Mouse (Mus musculus): Measurements from ENCODE around the gene Glb1l. TPM values are rescaled to one million over a fixed set of nuclear protein-coding genes. Genes with fewer than 3 reads are reported as not detected.
A peak's percentile ranks its signal among the peaks of the same experiment; 100 is the strongest.

Gene Glb1l
- polyA plus RNA-seq, 1 experiment from 2014 or later = 22.0 TPM

DNA sequence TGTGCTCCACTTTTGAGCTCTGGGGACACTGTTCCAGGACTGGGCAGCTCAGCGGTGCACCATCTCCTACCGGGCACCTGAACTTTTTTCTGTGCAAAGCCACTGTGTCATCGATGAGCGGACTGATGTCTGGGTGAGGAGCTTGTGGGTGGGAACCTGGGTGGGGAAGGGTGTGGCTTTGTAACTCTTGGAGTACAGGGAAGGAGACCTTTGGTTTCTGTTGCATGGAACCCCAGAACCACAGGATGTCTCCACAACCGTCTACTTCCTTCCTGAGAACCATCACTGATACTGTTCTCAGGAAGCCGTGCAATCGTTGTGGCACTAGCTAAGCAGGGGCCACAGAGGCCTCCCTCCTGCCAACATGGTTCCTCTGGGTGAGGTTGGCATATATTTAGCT lies 2.5 kb upstream of the Glb1l start:
- H3K27me3 ChIP-seq (replicated peaks; ENCODE audit: control insufficient read depth, insufficient read depth, low read length) = 0 out of 2 replicates have a peak, but pooled peaks cover 4% of the 10 kb centered on the region
- peaks cover 7% of the 10 kb centered on the region for H3K36me3 ChIP-seq (ENCODE audit: control insufficient read depth, insufficient read depth)
- no peaks in the 10 kb centered on the region for H3K9me3 ChIP-seq (ENCODE audit: control insufficient read depth, low read length)
- WGBS = 94% methylated on average over 7 of the region's 7 CpGs
- no peak overlapping the region for H3K27ac ChIP-seq (ENCODE audit: low read length)
- H3K4me1 ChIP-seq (replicated peaks; ENCODE audit: control insufficient read depth, insufficient read depth, low read length) = peaks cover 34% of the 10 kb centered on the region
- no peak overlapping the region for H3K9ac ChIP-seq (replicated peaks; ENCODE audit: low read depth, low read length)
- no peak for ATAC-seq
- H3K4me2 ChIP-seq (ENCODE audit: low read length) = no peak overlapping the region
- H3K4me3 ChIP-seq (replicated peaks; ENCODE audit: low read length) = no peak overlapping the region

GRCm38 (mm10) chr1:75212542-75212941 lies 1.9 kb upstream of the Glb1l start:
- peaks cover 31% of the 10 kb centered on the region for H3K4me1 ChIP-seq (replicated peaks; ENCODE audit: control insufficient read depth, insufficient read depth, low read length)
- ATAC-seq = no peak
- 89% methylated on average over 4 of the region's 4 CpGs for WGBS

DNA sequence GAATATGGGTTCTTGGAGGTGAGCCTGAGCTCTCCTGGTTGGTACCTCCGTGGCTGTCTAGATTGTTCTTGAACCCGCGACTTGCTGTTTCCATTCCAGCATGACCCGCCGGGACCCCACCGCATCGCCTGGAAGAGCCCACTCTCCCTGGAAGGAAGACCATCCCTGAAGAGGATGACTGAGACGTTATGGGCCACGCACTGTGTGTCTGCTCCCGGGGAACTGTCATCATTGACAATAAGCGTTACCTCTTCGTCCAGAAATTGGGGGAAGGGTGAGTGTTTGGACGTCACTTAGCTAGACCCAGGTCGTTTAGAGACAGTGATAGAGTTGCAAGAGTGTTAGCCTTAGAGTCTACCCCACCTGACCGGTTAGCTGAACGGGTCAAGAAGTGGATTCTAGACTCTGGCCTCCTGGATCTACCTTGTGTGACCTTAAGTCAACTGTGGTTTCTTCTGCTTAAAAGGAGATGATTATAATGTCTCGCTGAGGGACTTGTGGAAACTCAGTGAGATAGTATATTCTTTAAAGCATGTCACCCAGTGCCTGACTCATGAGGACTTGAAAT lies 612 bp upstream of the Glb1l start:
- Histone ChIP-seq H3K36me3 (ENCODE audit: control insufficient read depth, insufficient read depth) (peaks cover 7% of the 10 kb centered on the region), H3K9ac (replicated peaks; ENCODE audit: low read depth, low read length) (peak overlapping the region; percentile 92), H3K4me3 (replicated peaks; ENCODE audit: low read length) (peak overlapping the region; percentile 96), H3K27me3 (replicated peaks; ENCODE audit: control insufficient read depth, insufficient read depth, low read length) (0 out of 2 replicates have a peak, but pooled peaks cover 4% of the 10 kb centered on the region), H3K9me3 (ENCODE audit: control insufficient read depth, low read length) (no peaks in the 10 kb centered on the region), H3K27ac (ENCODE audit: low read length) (no peak overlapping the region), H3K4me2 (ENCODE audit: low read length) (peak overlapping the region; percentile 73), H3K4me1 (replicated peaks; ENCODE audit: control insufficient read depth, insufficient read depth, low read length) (peaks cover 31% of the 10 kb centered on the region)
- ATAC-seq = peak; percentile 16
- 13% methylated on average over 17 of the region's 17 CpGs for WGBS

More at GRCm38 (mm10) chr1:75212542-75212941, 1.9 kb upstream of the Glb1l start:
- Histone ChIP-seq H3K4me2 (ENCODE audit: low read length) (no peak overlapping the region), H3K27ac (ENCODE audit: low read length) (no peak overlapping the region), H3K27me3 (replicated peaks; ENCODE audit: control insufficient read depth, insufficient read depth, low read length) (0 out of 2 replicates have a peak, but pooled peaks cover 4% of the 10 kb centered on the region), H3K9me3 (ENCODE audit: control insufficient read depth, low read length) (no peaks in the 10 kb centered on the region), H3K4me3 (replicated peaks; ENCODE audit: low read length) (no peak overlapping the region), H3K9ac (replicated peaks; ENCODE audit: low read depth, low read length) (no peak overlapping the region), H3K36me3 (ENCODE audit: control insufficient read depth, insufficient read depth) (peaks cover 7% of the 10 kb centered on the region)

GRCm38 (mm10) chr1:75208967-75209678 lies 1.5 kb downstream of the Glb1l start:
- H3K4me3 ChIP-seq (replicated peaks; ENCODE audit: low read length) = peak overlapping the region; percentile 32
- H3K4me1 ChIP-seq (replicated peaks; ENCODE audit: control insufficient read depth, insufficient read depth, low read length) = peaks cover 31% of the 10 kb centered on the region
- H3K36me3 ChIP-seq (ENCODE audit: control insufficient read depth, insufficient read depth) = peaks cover 4% of the 10 kb centered on the region
- H3K9ac ChIP-seq (replicated peaks; ENCODE audit: low read depth, low read length) = peak overlapping the region; percentile 48
- H3K27ac ChIP-seq (ENCODE audit: low read length) = no peak overlapping the region
- no peak for ATAC-seq
- 0 out of 2 replicates have a peak, but pooled peaks cover 4% of the 10 kb centered on the region for H3K27me3 ChIP-seq (replicated peaks; ENCODE audit: control insufficient read depth, insufficient read depth, low read length)
- H3K4me2 ChIP-seq (ENCODE audit: low read length) = peak overlapping the region; percentile 46
- H3K9me3 ChIP-seq (ENCODE audit: control insufficient read depth, low read length) = no peaks in the 10 kb centered on the region
- WGBS = 12% methylated on average over 34 of the region's 34 CpGs

DNA sequence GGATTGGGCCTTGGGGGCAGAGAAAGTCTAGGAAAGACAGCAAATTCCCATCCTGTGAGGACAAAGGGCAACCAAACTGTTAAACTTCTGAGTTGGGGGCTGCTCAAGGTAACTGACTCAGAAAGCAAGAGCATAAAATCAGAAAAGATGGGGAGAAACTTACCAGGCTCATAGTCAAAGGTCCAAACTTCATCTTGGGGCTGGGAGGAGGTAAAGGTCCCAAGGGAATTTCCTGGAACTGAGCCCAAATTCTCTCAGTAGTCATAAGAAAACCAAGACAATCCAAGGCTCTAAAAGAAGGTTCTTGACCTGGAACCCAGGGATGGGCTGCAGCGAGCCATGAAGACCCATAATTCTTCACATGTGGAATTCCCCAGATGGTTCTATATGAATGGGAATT lies 9.4 kb downstream of the Glb1l start:
- no peak overlapping the region for H3K4me3 ChIP-seq (replicated peaks; ENCODE audit: low read length)
- peaks cover 17% of the 10 kb centered on the region for H3K36me3 ChIP-seq (ENCODE audit: control insufficient read depth, insufficient read depth)
- H3K9me3 ChIP-seq (ENCODE audit: control insufficient read depth, low read length) = no peaks in the 10 kb centered on the region
- no peak for ATAC-seq
- no peak overlapping the region for H3K9ac ChIP-seq (replicated peaks; ENCODE audit: low read depth, low read length)
- WGBS = 87% methylated on average over 1 of the region's 1 CpGs
- H3K27ac ChIP-seq (ENCODE audit: low read length) = no peak overlapping the region
- no peak overlapping the region for H3K4me2 ChIP-seq (ENCODE audit: low read length)
- H3K4me1 ChIP-seq (replicated peaks; ENCODE audit: control insufficient read depth, insufficient read depth, low read length) = no peaks in the 10 kb centered on the region
- no peaks in the 10 kb centered on the region for H3K27me3 ChIP-seq (replicated peaks; ENCODE audit: control insufficient read depth, insufficient read depth, low read length)

DNA sequence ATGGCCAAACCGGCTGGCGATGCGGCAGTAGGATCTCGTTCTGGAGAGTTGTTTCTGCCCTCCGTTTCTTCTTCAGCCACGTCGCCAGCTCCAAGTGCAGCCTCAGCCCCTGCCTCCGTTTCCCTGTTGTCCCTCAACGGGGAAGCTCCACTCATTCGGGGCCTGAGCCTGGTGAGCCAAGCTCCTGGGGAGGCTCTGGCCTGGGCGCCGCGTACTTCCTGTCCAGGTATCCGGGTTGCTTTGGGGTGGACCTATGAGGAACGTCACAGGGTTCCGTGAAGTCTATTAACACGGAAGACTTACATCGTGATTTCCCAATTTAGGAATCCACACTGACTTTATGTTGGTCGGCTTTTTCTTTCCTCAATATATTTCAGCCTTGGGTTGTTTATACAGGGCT lies 18.2 kb downstream of the Glb1l start:
- WGBS = under 1% methylated on average over 19 of the region's 19 CpGs
- no peak for ATAC-seq
- peak overlapping the region; percentile 79 for H3K9ac ChIP-seq (replicated peaks; ENCODE audit: low read depth, low read length)

DNA sequence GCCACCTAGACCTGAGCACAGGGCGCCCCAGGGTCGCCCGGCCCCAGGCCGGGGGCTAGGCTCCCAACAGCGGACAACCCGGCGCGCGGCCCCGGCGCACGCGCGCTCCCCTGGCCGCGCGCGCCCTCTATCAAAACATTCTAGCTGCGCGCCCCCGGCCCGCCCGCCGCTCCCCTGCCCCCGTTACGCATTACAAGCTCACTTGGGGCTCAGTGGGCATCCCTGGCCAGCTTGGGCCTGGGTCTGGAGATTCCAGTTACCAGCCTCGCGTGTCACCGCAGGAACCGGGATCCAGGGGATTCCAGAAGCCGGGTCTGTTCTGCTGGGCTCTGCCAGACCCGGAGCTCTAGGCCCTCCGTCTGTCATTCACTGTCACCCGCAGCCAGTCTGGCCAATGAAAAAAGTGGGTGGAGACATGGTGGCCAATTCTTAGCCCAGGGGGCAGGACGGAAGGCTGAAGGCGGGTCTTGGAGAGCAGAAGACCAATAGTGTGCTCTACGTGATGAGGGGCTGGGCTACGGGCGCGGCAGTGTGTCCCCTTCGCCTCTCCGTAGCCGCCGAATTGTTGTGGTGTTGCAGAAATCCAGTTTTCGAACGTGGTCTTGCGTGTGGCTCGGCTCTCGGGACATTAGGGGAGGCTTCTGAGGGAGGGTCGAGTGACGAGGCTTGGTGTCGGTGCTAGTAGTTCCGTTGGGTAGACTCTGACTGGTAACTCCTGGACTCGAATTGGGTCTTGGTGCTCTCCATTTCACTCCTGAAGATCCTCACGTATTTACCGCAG lies 18.8 kb downstream of the Glb1l start, which contains the start of the genes Ankzf1 and Atg9a:
TSS of gene Ankzf1 (plus strand) at position 530 of the 781 bp plus-strand sequence.
TSS of gene Atg9a (minus strand) at position 575 of the 781 bp plus-strand sequence.
- H3K4me2 ChIP-seq (ENCODE audit: low read length) = peak within 1 kb of the TSS; percentile 95
- H3K9ac ChIP-seq (replicated peaks; ENCODE audit: low read depth, low read length) = peak within 1 kb of the TSS; percentile 79
- under 1% methylated on average over 56 of the region's 56 CpGs for WGBS
- no peaks in the 10 kb centered on the region for H3K27me3 ChIP-seq (replicated peaks; ENCODE audit: control insufficient read depth, insufficient read depth, low read length)
- peaks cover 19% of the 10 kb centered on the region for H3K4me1 ChIP-seq (replicated peaks; ENCODE audit: control insufficient read depth, insufficient read depth, low read length)
- peak within 1 kb of the TSS; percentile 87 for H3K27ac ChIP-seq (ENCODE audit: low read length)
- H3K9me3 ChIP-seq (ENCODE audit: control insufficient read depth, low read length) = no peaks in the 10 kb centered on the region
- ATAC-seq = peak; percentile 100
- peak within 1 kb of the TSS; percentile 62 for H3K4me3 ChIP-seq (replicated peaks; ENCODE audit: low read length)
- peaks cover 5% of the 10 kb centered on the region for H3K36me3 ChIP-seq (ENCODE audit: control insufficient read depth, insufficient read depth)

More for the DNA sequence above, 18.2 kb downstream of the Glb1l start:
- Histone ChIP-seq H3K27ac (ENCODE audit: low read length) (peak overlapping the region; percentile 81), H3K4me2 (ENCODE audit: low read length) (peak overlapping the region; percentile 95), H3K9me3 (ENCODE audit: control insufficient read depth, low read length) (no peaks in the 10 kb centered on the region), H3K36me3 (ENCODE audit: control insufficient read depth, insufficient read depth) (peaks cover 7% of the 10 kb centered on the region), H3K27me3 (replicated peaks; ENCODE audit: control insufficient read depth, insufficient read depth, low read length) (no peaks in the 10 kb centered on the region), H3K4me1 (replicated peaks; ENCODE audit: control insufficient read depth, insufficient read depth, low read length) (peaks cover 19% of the 10 kb centered on the region), H3K4me3 (replicated peaks; ENCODE audit: low read length) (peak overlapping the region; percentile 62)

DNA sequence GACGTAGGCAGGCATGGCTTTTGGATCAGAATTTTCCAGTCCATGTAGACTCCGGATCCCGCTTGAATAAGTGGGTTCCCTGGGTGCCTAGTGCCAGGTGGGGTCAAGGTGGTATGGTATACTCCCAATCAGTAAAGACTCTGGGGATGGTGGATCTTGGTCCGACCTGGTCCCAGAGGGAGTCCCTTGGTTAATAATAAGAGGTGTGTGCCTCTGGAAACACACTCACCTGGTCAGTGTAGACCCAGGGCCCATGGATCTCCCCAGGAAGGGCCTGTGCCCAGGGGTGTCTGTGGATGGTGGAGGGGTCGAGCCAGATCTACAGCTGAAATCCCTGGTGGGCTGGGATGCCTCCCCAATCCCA lies 19.4 kb downstream of the Glb1l start:
- Histone ChIP-seq H3K27ac (ENCODE audit: low read length) (peak overlapping the region; percentile 87), H3K9ac (replicated peaks; ENCODE audit: low read depth, low read length) (peak overlapping the region; percentile 74), H3K36me3 (ENCODE audit: control insufficient read depth, insufficient read depth) (peaks cover 8% of the 10 kb centered on the region), H3K9me3 (ENCODE audit: control insufficient read depth, low read length) (no peaks in the 10 kb centered on the region), H3K4me3 (replicated peaks; ENCODE audit: low read length) (peak overlapping the region; percentile 62), H3K4me2 (ENCODE audit: low read length) (peak overlapping the region; percentile 70), H3K4me1 (replicated peaks; ENCODE audit: control insufficient read depth, insufficient read depth, low read length) (peaks cover 19% of the 10 kb centered on the region), H3K27me3 (replicated peaks; ENCODE audit: control insufficient read depth, insufficient read depth, low read length) (no peaks in the 10 kb centered on the region)
- WGBS = 43% methylated on average over 5 of the region's 5 CpGs
- no peak for ATAC-seq

DNA sequence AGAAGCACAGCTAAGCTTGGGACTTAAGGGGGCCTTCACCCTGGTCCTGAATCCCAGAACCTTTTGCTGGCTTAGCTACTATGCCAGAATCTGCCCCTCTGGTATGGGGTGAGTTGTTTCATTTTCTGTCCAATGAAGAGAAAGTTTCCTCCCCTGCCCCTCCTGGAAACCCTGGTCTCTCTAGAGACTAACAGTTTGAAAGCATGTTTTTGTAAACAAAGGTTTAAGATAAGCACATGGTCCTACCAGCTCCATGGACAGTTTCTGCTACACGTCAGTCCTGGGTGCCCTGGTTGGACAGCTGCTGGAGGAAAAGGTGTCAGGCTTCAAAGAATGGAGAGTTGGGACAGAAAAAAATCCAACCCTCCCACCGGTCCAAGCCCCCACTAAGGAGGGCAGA lies 20.0 kb downstream of the Glb1l start:
- H3K4me2 ChIP-seq (ENCODE audit: low read length) = peak overlapping the region; percentile 70
- 80% methylated on average over 2 of the region's 2 CpGs for WGBS
- H3K9me3 ChIP-seq (ENCODE audit: control insufficient read depth, low read length) = no peaks in the 10 kb centered on the region
- no peak overlapping the region for H3K9ac ChIP-seq (replicated peaks; ENCODE audit: low read depth, low read length)
- H3K4me3 ChIP-seq (replicated peaks; ENCODE audit: low read length) = no peak overlapping the region
- H3K27ac ChIP-seq (ENCODE audit: low read length) = no peak overlapping the region
- peaks cover 19% of the 10 kb centered on the region for H3K4me1 ChIP-seq (replicated peaks; ENCODE audit: control insufficient read depth, insufficient read depth, low read length)
- peaks cover 12% of the 10 kb centered on the region for H3K36me3 ChIP-seq (ENCODE audit: control insufficient read depth, insufficient read depth)
- ATAC-seq = no peak
- H3K27me3 ChIP-seq (replicated peaks; ENCODE audit: control insufficient read depth, insufficient read depth, low read length) = no peaks in the 10 kb centered on the region
